Mouse (Mus musculus) lung, postnatal 25 days (tissue): Measurements from ENCODE around the gene Kif18b.
A peak's percentile ranks its signal among the peaks of the same experiment; 100 is the strongest.

Source experiments
- DNase-seq: peaks from one replicate; pipeline ENCODE4 v3.0.0; 2022; ENCODE audit warnings: low spot score

Gene Kif18b

DNA sequence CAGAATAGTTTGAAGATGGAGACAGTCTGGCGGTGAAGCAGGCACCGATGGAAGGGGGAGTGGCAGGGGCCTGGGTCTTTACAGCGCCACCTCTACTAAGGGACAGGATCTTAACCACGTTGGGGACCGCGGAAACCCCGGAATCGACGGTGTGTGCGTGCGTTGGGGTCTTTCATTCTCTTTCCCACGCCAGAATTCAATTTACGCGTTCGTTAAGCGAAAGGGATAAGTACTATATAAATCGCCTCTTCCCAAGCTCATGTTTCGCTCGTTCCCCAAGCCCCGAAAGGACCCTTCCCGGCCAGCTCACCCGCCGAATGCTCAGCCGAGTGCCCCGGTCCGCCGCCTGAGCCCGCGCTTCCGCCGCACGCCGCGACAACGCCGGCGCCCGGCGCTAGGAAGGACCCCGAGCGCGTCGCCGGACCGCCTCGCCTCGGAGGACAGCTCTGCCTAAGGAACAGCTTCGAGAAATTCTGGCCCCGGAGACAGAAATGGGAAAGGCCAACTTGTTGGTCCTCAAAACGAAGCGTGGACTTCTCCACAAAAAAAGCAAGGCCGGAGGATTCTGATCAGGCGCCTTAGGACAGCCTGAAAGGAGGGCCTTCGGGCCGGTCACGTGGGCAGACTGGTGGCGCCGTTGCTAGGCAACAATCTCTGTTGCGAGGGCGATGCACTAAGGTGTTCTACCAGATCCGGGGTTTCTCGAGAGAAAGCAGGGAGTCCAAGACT lies 44.2 kb downstream of the Kif18b start, which contains the start of the genes Eftud2 and Ccdc103:
TSS of gene Eftud2 (minus strand) at position 401 of the 729 bp plus-strand sequence.
TSS of gene Ccdc103 (plus strand) at position 620 of the 729 bp plus-strand sequence.
- DNase-seq, result peak; percentile 92

DNA sequence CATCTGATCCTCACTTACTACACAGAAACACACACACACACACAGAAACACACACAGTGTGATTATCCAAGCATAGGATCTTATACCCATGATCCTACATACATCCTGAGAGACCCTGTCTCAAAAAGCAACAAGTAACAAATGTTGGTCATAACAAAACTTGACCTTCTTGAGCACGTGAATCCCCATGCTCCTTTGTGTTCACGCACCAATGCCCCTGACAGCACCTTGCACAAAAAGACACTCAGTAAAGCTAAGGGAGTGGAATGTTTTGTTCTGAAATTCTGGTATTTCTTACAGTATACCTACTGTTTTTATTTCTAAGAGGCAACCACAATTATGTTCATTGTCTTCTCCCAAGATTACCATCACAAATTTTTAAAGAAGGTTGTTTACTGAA lies 45.4 kb downstream of the Kif18b start:
- DNase-seq, result no peak

DNA sequence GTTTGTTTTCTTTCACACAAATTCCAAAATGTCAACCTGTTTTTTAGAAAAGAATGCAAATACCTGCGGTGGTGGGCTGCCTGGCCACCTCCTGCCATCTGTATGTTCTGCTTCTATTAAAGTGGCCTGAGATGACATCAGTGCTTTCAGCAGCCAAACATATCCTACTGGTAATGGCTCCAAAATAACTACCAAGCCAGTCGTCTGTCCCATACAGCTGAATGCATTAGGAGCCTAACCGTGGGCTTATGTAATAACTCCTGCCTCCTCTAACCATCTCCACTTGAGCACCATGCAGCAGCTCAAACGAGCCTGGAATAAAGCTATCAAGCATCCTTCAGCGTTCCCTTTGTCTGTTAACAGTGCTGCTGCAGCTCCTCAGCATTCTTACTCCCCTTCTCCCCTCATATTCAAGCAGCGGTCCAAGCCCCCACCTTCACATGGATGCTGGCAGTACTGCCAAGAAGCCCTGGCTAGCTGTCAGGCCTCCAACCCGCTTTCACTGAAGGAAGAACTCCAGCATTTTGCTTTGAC lies 50.1 kb downstream of the Kif18b start:
- DNase-seq, result no peak

DNA sequence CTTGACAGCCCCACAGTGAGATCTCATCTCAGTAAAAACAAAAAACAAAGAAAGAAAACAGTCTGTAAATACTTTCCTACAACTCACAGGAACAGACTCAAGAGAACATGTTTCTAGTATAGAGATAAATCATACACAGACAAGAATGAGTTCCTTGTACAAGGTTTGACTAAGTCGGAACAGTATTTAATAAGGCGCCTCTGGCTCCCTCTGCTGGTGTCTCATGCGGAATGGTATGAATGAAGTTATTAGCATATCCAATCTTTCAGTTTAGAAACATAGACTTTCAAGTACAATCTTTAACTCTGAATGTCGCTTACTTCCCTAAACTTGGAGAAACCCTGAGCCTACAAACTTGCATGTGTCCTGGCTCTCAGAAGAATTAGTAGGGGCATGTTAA lies 60.7 kb downstream of the Kif18b start:
- DNase-seq, result peak; percentile 60

DNA sequence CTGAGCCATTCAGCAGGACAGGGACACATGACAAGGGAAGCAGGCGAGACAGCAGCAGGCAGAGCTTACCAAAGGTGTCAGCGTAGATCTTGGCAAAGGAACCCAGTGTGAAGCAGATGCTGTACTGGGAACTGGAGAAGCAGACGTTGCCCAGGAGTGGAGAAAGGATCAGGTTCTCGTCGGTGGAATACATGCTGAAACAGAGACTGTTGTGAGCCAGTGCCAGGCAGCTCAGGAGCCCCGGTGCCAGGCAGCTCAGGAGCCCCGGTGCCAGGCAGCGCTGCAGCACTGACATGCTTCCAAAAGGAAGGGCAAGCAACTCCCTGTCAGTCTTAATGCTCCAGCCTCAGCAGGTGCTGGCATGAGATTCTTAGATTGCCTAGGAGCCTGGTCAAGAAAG lies 65.0 kb downstream of the Kif18b start:
- DNase-seq, result no peak

DNA sequence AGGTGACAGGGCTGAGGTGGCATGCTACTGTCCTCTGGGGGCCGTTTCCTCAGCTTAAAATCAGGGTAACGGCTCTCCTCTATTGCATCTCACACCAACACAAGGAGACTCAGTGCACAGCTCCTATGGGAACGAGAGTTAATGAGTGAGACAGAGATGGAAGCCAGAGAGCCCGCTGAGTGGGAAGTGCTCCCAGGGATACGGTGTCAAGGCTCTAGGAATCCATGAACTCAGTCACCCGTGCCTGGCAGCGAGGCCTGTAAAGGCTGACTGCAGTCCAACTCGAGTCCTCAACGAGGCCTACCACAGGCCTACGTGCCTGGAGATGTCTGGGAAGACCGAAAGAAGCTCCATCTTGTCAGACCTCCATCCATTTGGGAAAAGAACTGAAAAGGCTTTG lies 66.0 kb downstream of the Kif18b start:
- DNase-seq, result no peak

DNA sequence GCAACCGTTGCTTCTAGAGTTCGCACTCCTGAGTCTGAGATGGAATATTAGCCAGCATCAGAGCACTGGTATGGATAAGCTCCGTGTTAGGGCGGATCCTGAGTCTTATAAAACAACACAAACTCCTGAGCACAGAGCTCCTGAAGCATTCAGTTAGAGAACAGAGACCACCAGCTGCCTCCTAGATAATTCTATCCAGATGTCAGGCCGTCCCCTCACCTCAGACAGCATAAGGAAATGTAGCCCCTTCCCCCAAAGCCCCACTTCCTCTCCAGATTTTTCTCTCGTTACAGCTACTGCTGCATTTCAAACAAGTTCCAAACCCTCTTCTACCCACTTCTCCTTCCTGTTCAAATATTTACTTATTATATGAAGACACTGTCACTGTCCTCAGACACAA lies 69.0 kb downstream of the Kif18b start:
- no peak for DNase-seq
